Mouse (Mus musculus) cerebellum, adult (tissue): ENCODE measurements around the gene Mybbp1a.

Experiments used
- ATAC-seq: cut with Nextera tagmentation; 2 replicates; pipeline ENCODE4 v1.9.2; 2017; ENCODE audit warnings: mild to moderate bottlenecking, moderate library complexity, mixed read lengths; ENCODE audit not compliant: insufficient number of reproducible peaks, low FRiP score, low TSS enrichment

The Mybbp1a gene

GRCm38 (mm10) chr11:72440965-72441664 is at the start of gene Mybbp1a:
Mybbp1a (plus strand) TSS chr11:72441355.
- ATAC-seq: peak; percentile 87

- ATAC-seq: no peak
Observed at GRCm38 (mm10) chr11:72393243-72393642, 47.9 kb upstream of the Mybbp1a start.

- no peak for ATAC-seq
Observed at GRCm38 (mm10) chr11:72393669-72394068, 47.5 kb upstream of the Mybbp1a start.

GRCm38 (mm10) chr11:72394694-72395093 is 46.5 kb upstream of the Mybbp1a start:
- ATAC-seq: no peak

GRCm38 (mm10) chr11:72395652-72396051 is 45.5 kb upstream of the Mybbp1a start:
- no peak for ATAC-seq

GRCm38 (mm10) chr11:72396621-72397020 is 44.5 kb upstream of the Mybbp1a start:
- no peak for ATAC-seq

GRCm38 (mm10) chr11:72397072-72397471 is 44.1 kb upstream of the Mybbp1a start:
- ATAC-seq: no peak

- ATAC-seq: no peak
Observed at GRCm38 (mm10) chr11:72397811-72398525, 43.2 kb upstream of the Mybbp1a start.

GRCm38 (mm10) chr11:72401068-72401467 is 40.1 kb upstream of the Mybbp1a start:
- no peak for ATAC-seq

- no peak for ATAC-seq
Observed at GRCm38 (mm10) chr11:72402017-72402416, 39.1 kb upstream of the Mybbp1a start.

- ATAC-seq: no peak
Observed at GRCm38 (mm10) chr11:72402969-72403368, 38.2 kb upstream of the Mybbp1a start.

- no peak for ATAC-seq
Observed at GRCm38 (mm10) chr11:72405532-72405931, 35.6 kb upstream of the Mybbp1a start.

GRCm38 (mm10) chr11:72406079-72406675 is 35.0 kb upstream of the Mybbp1a start:
- no peak for ATAC-seq

GRCm38 (mm10) chr11:72407081-72407480 is 34.1 kb upstream of the Mybbp1a start:
- no peak for ATAC-seq

GRCm38 (mm10) chr11:72407574-72407973 is 33.6 kb upstream of the Mybbp1a start:
- ATAC-seq: no peak

- no peak for ATAC-seq
Observed at GRCm38 (mm10) chr11:72408451-72409170, 32.5 kb upstream of the Mybbp1a start.

GRCm38 (mm10) chr11:72409649-72410385 is 31.3 kb upstream of the Mybbp1a start:
- ATAC-seq: no peak

GRCm38 (mm10) chr11:72410521-72411092 is 30.5 kb upstream of the Mybbp1a start:
- no peak for ATAC-seq

GRCm38 (mm10) chr11:72411093-72411921 is 29.8 kb upstream of the Mybbp1a start, which contains the start of gene Smtnl2:
Smtnl2 (minus strand) TSS chr11:72411713.
- no peak for ATAC-seq
